Mouse (Mus musculus): ENCODE results near the gene Slc35f2.

- TF ChIP-seq CTCF (IDR thresholded peaks at IDR 0.05; ENCODE audit: low read depth, low read length) (no peak), POLR2A (IDR thresholded peaks at IDR 0.05; ENCODE audit: borderline replicate concordance, low read depth, low read length) (no peak)
Observed at GRCm38 (mm10) chr9:53775511-53775910, 4.2 kb downstream of the Slc35f2 start.
